ENCODE assay signal across 13 mouse cellular contexts in the genomic region with DNA sequence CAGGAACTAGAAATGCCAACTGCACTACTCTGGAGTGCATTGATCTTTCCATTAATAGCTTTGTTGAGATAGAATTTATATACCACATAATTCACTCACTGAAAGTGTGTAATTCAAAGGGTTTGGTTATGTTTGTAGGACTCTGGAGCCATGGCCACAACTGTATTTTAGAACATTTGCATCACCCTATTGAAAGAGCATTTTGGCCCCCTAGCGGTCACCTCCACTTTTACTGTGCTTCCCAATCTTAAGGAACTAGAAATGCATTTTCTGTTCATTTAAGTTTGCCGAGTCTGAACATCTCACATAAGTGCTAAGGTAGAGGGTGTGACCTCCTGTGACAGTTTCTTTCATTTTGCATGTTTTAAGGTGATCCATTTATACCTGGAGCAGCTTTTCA.
DNase-seq lines count a peak whose midpoint lies in the region; ATAC-seq and TF ChIP-seq lines count a peak whose summit lies in the region.
"Had no signal": no experiment of that assay in that cellular context is flagged by ENCODE, and none has a peak within 500 bp of the region (broad histone marks: within the 10 kb centered on the region; RNA-seq: fewer than 3 reads in every experiment).

No protein-coding gene starts in this region.

- no peaks in the 10 kb centered on the region for H3K9me3 ChIP-seq in forebrain, embryonic 12.5 days
- H3K9me3 ChIP-seq in forebrain, embryonic 13.5 days (replicated peaks), result no peaks in the 10 kb centered on the region
- H3K9me3 ChIP-seq in E14TG2a.4 (ENCODE audit: low read length), result no peaks in the 10 kb centered on the region
- H3K9me3 ChIP-seq in embryonic facial prominence, embryonic 11.5 days (replicated peaks; ENCODE audit: control insufficient read depth, low read length), result no peaks in the 10 kb centered on the region
- H3K9me3 ChIP-seq: forebrain, embryonic 10.5 days; heart, embryonic 12.5 days; midbrain, embryonic 15.5 days had no signal

- no peak for DNase-seq in left cerebral cortex, adult 2 months (ENCODE audit: extremely low spot score in 1 of 2, low spot score in 2 of 2)
- DNase-seq in left cerebral cortex, postnatal 36 days (ENCODE audit: low spot score in 2 of 2), result no peak
- DNase-seq in embryonic facial prominence, embryonic 11.5 days (ENCODE audit: low spot score), result peak; percentile 43
- DNase-seq in urinary bladder, postnatal 25 days (ENCODE audit: low spot score), result no peak
- DNase-seq in cerebellum, postnatal 4 days (ENCODE audit: low spot score in 2 of 2), result no peak
- DNase-seq: cerebellum, adult 8-10 months; kidney, adult 18-20 months had no signal

- ATAC-seq in forebrain, embryonic 12.5 days (ENCODE audit: low FRiP score), result 0 out of 2 replicates have a peak, but pooled peaks have one; percentile 23
- no peak for ATAC-seq in forebrain, embryonic 13.5 days
- ATAC-seq in embryonic facial prominence, embryonic 11.5 days (replicated peaks; ENCODE audit: insufficient number of reproducible peaks, low FRiP score, low TSS enrichment, low read depth), result no peak
- ATAC-seq: midbrain, embryonic 15.5 days had no signal

- H3K36me3 ChIP-seq in forebrain, embryonic 12.5 days (replicated peaks), result no peaks in the 10 kb centered on the region
- H3K36me3 ChIP-seq in forebrain, embryonic 13.5 days (ENCODE audit: poor library complexity, severe bottlenecking), result no peaks in the 10 kb centered on the region
- no peaks in the 10 kb centered on the region for H3K36me3 ChIP-seq in E14TG2a.4 (ENCODE audit: insufficient read depth, low read length)
- no peaks in the 10 kb centered on the region for H3K36me3 ChIP-seq in embryonic facial prominence, embryonic 11.5 days (replicated peaks; ENCODE audit: control insufficient read depth, insufficient read depth, low read depth, low read length)
- H3K36me3 ChIP-seq: forebrain, embryonic 10.5 days; heart, embryonic 12.5 days; midbrain, embryonic 15.5 days had no signal

- H3K4me3 ChIP-seq in forebrain, embryonic 12.5 days (replicated peaks), result no peak overlapping the region
- H3K4me3 ChIP-seq in forebrain, embryonic 13.5 days, result no peak overlapping the region
- no peak overlapping the region for H3K4me3 ChIP-seq in left cerebral cortex, adult 2 months
- H3K4me3 ChIP-seq in E14TG2a.4 (replicated peaks; ENCODE audit: low read length), result no peak overlapping the region
- no peak overlapping the region for H3K4me3 ChIP-seq in embryonic facial prominence, embryonic 11.5 days (ENCODE audit: low read depth, low read length)
- H3K4me3 ChIP-seq: forebrain, embryonic 10.5 days; heart, embryonic 12.5 days; midbrain, embryonic 15.5 days had no signal

- peak; percentile 47 for TF ChIP-seq CTCF in left cerebral cortex, adult 2 months (IDR thresholded peaks at IDR 0.05)
- TF ChIP-seq CTCF in E14TG2a.4 (conservative IDR thresholded peaks at IDR 0.05; ENCODE audit: low read length), result 0 out of 2 replicates have a peak, but pooled peaks have one; percentile 7

- H3K9ac ChIP-seq in forebrain, embryonic 12.5 days, result no peak overlapping the region
- H3K9ac ChIP-seq in forebrain, embryonic 13.5 days, result no peak overlapping the region
- no peak overlapping the region for H3K9ac ChIP-seq in embryonic facial prominence, embryonic 11.5 days (replicated peaks; ENCODE audit: low read length)
- H3K9ac ChIP-seq: heart, embryonic 12.5 days; midbrain, embryonic 15.5 days had no signal

- no peaks in the 10 kb centered on the region for H3K4me1 ChIP-seq in forebrain, embryonic 12.5 days
- no peaks in the 10 kb centered on the region for H3K4me1 ChIP-seq in forebrain, embryonic 13.5 days
- H3K4me1 ChIP-seq in E14TG2a.4 (replicated peaks; ENCODE audit: low read depth, low read length), result no peaks in the 10 kb centered on the region
- no peaks in the 10 kb centered on the region for H3K4me1 ChIP-seq in embryonic facial prominence, embryonic 11.5 days (ENCODE audit: control insufficient read depth, insufficient read depth, low read length)
- H3K4me1 ChIP-seq: forebrain, embryonic 10.5 days; heart, embryonic 12.5 days; midbrain, embryonic 15.5 days had no signal

- no peaks in the 10 kb centered on the region for H3K27me3 ChIP-seq in forebrain, embryonic 12.5 days
- H3K27me3 ChIP-seq in forebrain, embryonic 13.5 days, result no peaks in the 10 kb centered on the region
- no peaks in the 10 kb centered on the region for H3K27me3 ChIP-seq in E14TG2a.4 (ENCODE audit: insufficient read depth, low read length)
- H3K27me3 ChIP-seq in embryonic facial prominence, embryonic 11.5 days (ENCODE audit: control insufficient read depth, insufficient read depth, low read length), result no peaks in the 10 kb centered on the region
- H3K27me3 ChIP-seq: heart, embryonic 12.5 days; midbrain, embryonic 15.5 days had no signal

- no peak overlapping the region for H3K27ac ChIP-seq in forebrain, embryonic 12.5 days
- no peak overlapping the region for H3K27ac ChIP-seq in forebrain, embryonic 13.5 days
- H3K27ac ChIP-seq in left cerebral cortex, adult 2 months, result no peak overlapping the region
- no peak overlapping the region for H3K27ac ChIP-seq in embryonic facial prominence, embryonic 11.5 days (replicated peaks; ENCODE audit: low read depth, low read length)
- H3K27ac ChIP-seq: forebrain, embryonic 10.5 days; midbrain, embryonic 15.5 days had no signal

- WGBS in forebrain, embryonic 12.5 days, result 40% methylated on average over 2 of the region's 2 CpGs
- WGBS in forebrain, embryonic 13.5 days, result 44% methylated on average over 2 of the region's 2 CpGs
- WGBS in embryonic facial prominence, embryonic 11.5 days, result 44% methylated on average over 2 of the region's 2 CpGs

- no peak overlapping the region for H3K4me2 ChIP-seq in forebrain, embryonic 12.5 days
- no peak overlapping the region for H3K4me2 ChIP-seq in forebrain, embryonic 13.5 days
- H3K4me2 ChIP-seq in embryonic facial prominence, embryonic 11.5 days (ENCODE audit: low read depth, low read length), result no peak overlapping the region
- H3K4me2 ChIP-seq: heart, embryonic 12.5 days; midbrain, embryonic 15.5 days had no signal

- intact Hi-C loops in left cerebral cortex, adult 2 months (cut with DNase I), result loop anchor here (5.0 kb wide), 3 partner anchors 72 to 162 kb away; no protein-coding TSS in a partner anchor
- intact Hi-C loops in left cerebral cortex, postnatal 36 days (cut with DNase I), result loop anchor here (10.0 kb wide), 1 partner anchor 145 kb away; no protein-coding TSS in a partner anchor
